Mouse (Mus musculus) gastrocnemius, postnatal 4 days (tissue): ENCODE results near the gene H2-M5. TPM values are rescaled to one million over a fixed set of nuclear protein-coding genes. Genes with fewer than 3 reads are reported as not detected.
"Not testable (repeated sequence)": the region's sequence is repeated elsewhere in the genome, so short reads cannot be mapped to it uniquely, and the experiment has no call there.

Source experiments
- DNase-seq, 2 experiments: peaks; one replicate each; pipeline ENCODE4 v3.0.0; 2021 to 2022; ENCODE audit warnings: low spot score in 2 of 2, mixed read lengths in 2 of 2
- long read RNA-seq, 2 experiments: library from polyadenylated mRNA; stranded (forward); transcript quantifications; one replicate each; pipeline ENCODE4 v2.0.0; 2021
- total RNA-seq, 2 experiments: library from RNA; stranded (reverse); gene quantifications; 2 replicates each; pipeline ENCODE4 v1.2.3; 2021

Gene H2-M5
- under 1 TPM; 0.23 to 0.25 TPM for total RNA-seq
- long read RNA-seq, experiment 1, result 0 reads
- long read RNA-seq, experiment 2, result 0 reads

GRCm38 (mm10) chr17:36989437-36989836 lies at the start of gene H2-M5:
Gene H2-M5, minus strand, starts transcription at chr17:36989537.
- DNase-seq, result no peak

- no peak for DNase-seq
Observed at GRCm38 (mm10) chr17:37029162-37029561, 39.8 kb upstream of the H2-M5 start.

GRCm38 (mm10) chr17:37028683-37029120 lies 39.4 kb upstream of the H2-M5 start:
- DNase-seq, result peak; percentile 71 to 89

GRCm38 (mm10) chr17:37028212-37028611 lies 38.9 kb upstream of the H2-M5 start:
- no peak for DNase-seq

DNA sequence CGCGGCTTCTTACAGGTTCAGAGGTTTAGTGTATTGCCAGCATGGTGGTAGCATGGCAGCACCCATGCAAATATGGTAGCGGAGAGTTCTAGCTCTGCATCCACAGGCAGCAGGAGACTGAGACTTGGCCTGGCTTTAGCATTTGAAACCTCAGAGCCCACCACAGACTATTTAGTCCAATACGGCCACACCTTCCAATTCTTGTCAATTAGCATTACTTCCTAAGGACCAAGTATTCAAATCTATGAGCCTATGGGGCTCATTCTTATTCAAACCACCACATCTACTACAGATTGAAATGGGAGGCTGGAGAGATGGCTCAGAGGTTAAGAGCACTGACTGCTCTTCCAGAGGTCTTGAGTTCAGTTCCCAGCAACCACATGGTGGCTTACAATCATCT lies 38.1 kb upstream of the H2-M5 start:
- no peak for DNase-seq

DNA sequence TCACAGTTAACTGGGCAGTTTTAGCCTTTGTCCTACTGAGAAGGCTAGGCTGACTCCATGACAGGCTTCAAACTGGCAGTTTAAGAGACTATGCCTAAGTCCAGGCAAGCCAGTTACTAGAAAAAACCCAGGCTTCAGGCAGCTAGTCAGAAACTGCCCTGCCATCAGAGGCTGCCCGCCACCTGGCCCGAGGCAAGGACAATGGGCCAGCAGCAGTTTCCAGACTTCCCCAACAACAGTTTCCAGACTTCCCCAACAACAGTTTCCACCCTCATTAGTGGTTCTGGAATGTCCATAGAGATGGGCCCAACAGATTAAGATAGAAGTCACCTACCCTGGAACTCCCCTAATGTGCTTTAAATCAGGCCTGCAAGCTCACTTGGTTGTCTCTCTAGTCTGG lies 37.1 kb upstream of the H2-M5 start:
- DNase-seq, result no peak

GRCm38 (mm10) chr17:37022628-37023576 lies 33.6 kb upstream of the H2-M5 start, which contains the start of gene Mog:
Gene Mog, minus strand, starts transcription at chr17:37023398.
- DNase-seq, result no peak

- not testable (repeated sequence) for DNase-seq
Observed at GRCm38 (mm10) chr17:37019242-37019641, 29.9 kb upstream of the H2-M5 start.

DNA sequence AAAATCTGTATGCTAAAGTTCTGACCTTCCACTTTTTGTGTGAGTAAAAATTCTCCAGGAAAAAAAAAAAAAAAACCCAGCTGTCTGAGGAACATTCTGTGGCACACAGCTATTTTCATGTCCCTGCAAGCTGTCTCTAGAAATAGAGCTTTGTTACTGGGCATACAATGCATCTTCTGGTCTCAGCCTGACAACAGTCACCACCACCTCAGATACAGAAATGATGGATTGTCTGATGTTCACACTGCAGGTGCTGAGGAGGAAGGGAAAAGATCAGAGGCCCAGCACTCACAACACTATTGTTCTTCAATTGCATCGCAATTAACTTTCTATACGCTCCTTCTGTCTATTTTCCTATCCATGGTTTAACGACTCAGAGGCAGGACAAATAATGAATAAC lies 29.0 kb upstream of the H2-M5 start:
- DNase-seq, result no peak

GRCm38 (mm10) chr17:37016333-37016732 lies 27.0 kb upstream of the H2-M5 start:
- no peak for DNase-seq

- no peak for DNase-seq
Observed at GRCm38 (mm10) chr17:37012141-37012540, 22.8 kb upstream of the H2-M5 start.

DNA sequence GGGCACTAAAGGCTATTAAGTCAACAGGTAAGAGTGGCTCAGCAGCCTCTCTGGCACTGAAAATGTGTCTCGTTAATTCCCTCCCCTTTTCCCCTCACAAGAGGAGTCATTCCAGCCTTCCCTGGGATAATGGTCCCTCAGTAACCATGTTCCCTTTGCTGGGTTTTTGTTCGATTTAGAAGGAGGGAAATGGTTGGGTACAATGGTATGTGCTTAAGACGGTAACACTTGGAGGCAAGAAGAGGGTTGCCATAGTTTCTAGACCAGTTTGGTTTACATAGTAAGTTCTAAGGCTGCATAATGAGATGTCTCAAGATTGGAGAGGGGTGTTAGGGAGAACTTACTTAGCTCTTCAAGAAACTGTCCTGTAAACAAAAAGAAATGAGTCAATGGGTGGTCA lies 22.4 kb upstream of the H2-M5 start:
- DNase-seq, result no peak

- no peak for DNase-seq
Observed at GRCm38 (mm10) chr17:37009460-37010042, 20.2 kb upstream of the H2-M5 start.

- DNase-seq, result no peak
Observed at GRCm38 (mm10) chr17:37008161-37008560, 18.8 kb upstream of the H2-M5 start.

- DNase-seq, result no peak
Observed at GRCm38 (mm10) chr17:37003366-37003765, 14.0 kb upstream of the H2-M5 start.

GRCm38 (mm10) chr17:37002364-37003330 lies 13.3 kb upstream of the H2-M5 start:
- peak in 1 of 2 experiments; percentile 54 for DNase-seq

DNA sequence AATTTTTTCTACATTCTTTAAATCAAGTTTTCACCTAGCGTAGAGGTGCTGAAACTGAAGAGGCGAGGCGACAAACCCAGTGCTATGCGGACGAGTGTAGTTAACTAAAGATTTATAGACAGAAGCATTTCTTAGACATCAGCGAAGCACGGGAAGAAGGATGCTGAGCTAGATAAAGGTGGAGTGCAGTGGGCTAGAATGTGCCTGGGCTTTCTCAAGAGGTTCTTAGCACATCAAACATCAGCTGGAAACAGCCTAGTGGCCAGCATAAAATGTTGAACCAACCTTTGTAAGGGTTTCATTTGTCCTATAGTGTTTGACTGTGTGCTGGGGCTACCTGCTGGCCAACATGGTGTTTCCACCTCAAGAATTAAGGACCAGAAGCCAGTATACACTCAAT lies 11.5 kb upstream of the H2-M5 start, which contains the start of gene Zfp57:
Gene Zfp57, plus strand, starts transcription at position 301 of the 400 bp plus-strand sequence.
- no peak for DNase-seq

DNA sequence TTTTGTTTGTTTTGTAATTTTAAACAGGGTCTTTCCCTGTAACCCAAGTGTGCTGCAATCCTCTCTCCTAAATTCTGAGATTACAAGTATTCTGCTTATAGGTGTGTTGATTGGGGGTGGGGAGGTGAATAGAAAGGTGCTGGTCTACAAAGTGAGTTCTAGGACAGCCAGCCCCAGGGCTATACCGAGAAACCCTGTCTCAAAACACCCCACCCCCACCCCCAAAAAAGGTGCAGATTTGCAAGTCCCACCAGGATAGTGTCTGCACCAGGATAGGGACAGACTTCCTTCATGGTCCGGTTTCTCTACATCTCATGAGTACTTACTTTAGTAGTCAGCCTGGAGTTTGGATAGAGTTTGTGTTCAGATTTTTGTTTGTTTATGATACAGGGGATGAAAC lies 9.1 kb upstream of the H2-M5 start:
- DNase-seq, result no peak

- DNase-seq, result peak; percentile 65 to 81
Observed at GRCm38 (mm10) chr17:36997033-36997735, 7.8 kb upstream of the H2-M5 start.

- no peak for DNase-seq
Observed at GRCm38 (mm10) chr17:36995448-36995847, 6.1 kb upstream of the H2-M5 start.
